Mouse (Mus musculus) embryonic facial prominence, embryonic 15.5 days (tissue): Measurements from ENCODE around the gene Tmem63b. TPM values are rescaled to one million over a fixed set of nuclear protein-coding genes. Genes with fewer than 3 reads are reported as not detected.

Source experiments
- ATAC-seq: fragments of 200-750 bp; cut with Nextera tagmentation; 2 replicates; pipeline ENCODE4 v1.8.0; 2017; ENCODE audit warnings: low read depth, moderate TSS enrichment; ENCODE audit not compliant: insufficient number of reproducible peaks, low FRiP score, low TSS enrichment
- H3K27ac ChIP-seq: fragments of 300-500 bp; sonication (generic); replicated peaks from 2 replicates; pipeline ENCODE4 v1.5.1; 2015; ENCODE audit warnings: mild to moderate bottlenecking, inconsistent platforms
- H3K27me3 ChIP-seq: fragments of 300-500 bp; sonication (generic); 2 replicates; pipeline ENCODE4 v1.6.1; 2015; ENCODE audit warnings: inconsistent platforms
- H3K36me3 ChIP-seq: fragments of 300-500 bp; sonication (generic); 2 replicates; pipeline ENCODE4 v1.6.1; 2015; ENCODE audit warnings: mild to moderate bottlenecking, inconsistent platforms
- H3K4me1 ChIP-seq: fragments of 300-500 bp; sonication (generic); 2 replicates; pipeline ENCODE4 v1.6.1; 2015; ENCODE audit warnings: inconsistent platforms
- H3K4me2 ChIP-seq: fragments of 300-500 bp; sonication (generic); replicated peaks from 2 replicates; pipeline ENCODE4 v1.6.1; 2015; ENCODE audit warnings: mild to moderate bottlenecking, inconsistent platforms
- H3K4me3 ChIP-seq: fragments of 300-500 bp; sonication (generic); replicated peaks from 2 replicates; pipeline ENCODE4 v1.5.1; 2015; ENCODE audit warnings: mild to moderate bottlenecking, inconsistent platforms
- H3K9ac ChIP-seq: fragments of 300-500 bp; sonication (generic); 2 replicates; pipeline ENCODE4 v1.6.1; 2015; ENCODE audit warnings: inconsistent platforms
- H3K9me3 ChIP-seq: fragments of 300-500 bp; sonication (generic); replicated peaks from 2 replicates; pipeline ENCODE4 v1.6.1; 2016; ENCODE audit warnings: inconsistent platforms
- WGBS: fragments of 180-500 bp; shearing (Covaris S2); methylation state at CpG from one replicate; pipeline ENCODE4 v1.1.7; 2015; 5-methylcytosine and 5-hydroxymethylcytosine counted together
- polyA plus RNA-seq: library from polyadenylated mRNA; unstranded; fragments of >200 nt; fragmentation: Nextera tagmentation; extraction: Ambion mirVana; gene quantifications from 2 replicates; pipeline ENCODE4 v1.2.1, GENCODE M21; 2015

Tmem63b gene
- polyA plus RNA-seq, 1 experiment from 2014 or later, result 52.4 TPM

GRCm38 (mm10) chr17:45727481-45727880 lies 40.8 kb upstream of the Tmem63b start:
- Histone ChIP-seq H3K4me2 (no peak overlapping the region), H3K27me3 (peaks cover 9% of the 10 kb centered on the region; the same call in 1 of the 2 replicates), H3K9me3 (no peaks in the 10 kb centered on the region), H3K36me3 (no peaks in the 10 kb centered on the region), H3K9ac (no peak overlapping the region), H3K27ac (no peak overlapping the region), H3K4me3 (no peak overlapping the region), H3K4me1 (peaks cover 19% of the 10 kb centered on the region)
- ATAC-seq, result no peak
- whole genome bisulfite sequencing, result 70% methylated on average over 2 of the region's 2 CpGs

DNA sequence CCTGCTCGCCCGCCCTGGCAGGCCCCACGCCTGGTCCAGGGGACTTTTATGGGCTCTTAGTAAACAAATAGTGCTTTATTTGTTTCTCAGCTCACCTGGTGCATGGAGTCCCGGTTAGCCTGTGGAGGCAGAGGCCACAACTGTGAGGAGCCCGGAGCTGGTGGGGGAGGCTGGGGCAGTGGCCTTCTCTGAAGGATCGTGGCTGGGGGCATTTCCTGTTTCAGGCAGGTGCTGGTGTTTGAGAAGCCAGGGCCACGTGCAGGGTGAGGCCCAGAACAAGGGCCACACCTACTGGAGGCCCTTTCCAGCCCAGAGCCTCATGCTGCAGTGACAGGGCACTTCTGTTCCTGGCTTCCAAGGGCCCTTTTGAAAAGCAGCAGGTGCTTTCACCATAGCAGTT lies 39.5 kb upstream of the Tmem63b start:
- peaks cover 14% of the 10 kb centered on the region for H3K4me1 ChIP-seq
- 0 out of 2 replicates have a peak, but pooled peaks cover 2% of the 10 kb centered on the region for H3K27me3 ChIP-seq
- H3K9ac ChIP-seq, result no peak overlapping the region
- no peak for ATAC-seq
- no peak overlapping the region for H3K4me2 ChIP-seq
- H3K36me3 ChIP-seq, result no peaks in the 10 kb centered on the region
- no peak overlapping the region for H3K27ac ChIP-seq
- WGBS, result 52% methylated on average over 7 of the region's 7 CpGs
- no peak overlapping the region for H3K4me3 ChIP-seq
- H3K9me3 ChIP-seq, result no peaks in the 10 kb centered on the region

GRCm38 (mm10) chr17:45724574-45724921 lies 37.8 kb upstream of the Tmem63b start:
- Histone ChIP-seq H3K4me2 (no peak overlapping the region), H3K27ac (no peak overlapping the region), H3K36me3 (no peaks in the 10 kb centered on the region), H3K9me3 (no peaks in the 10 kb centered on the region), H3K9ac (no peak overlapping the region), H3K4me3 (no peak overlapping the region), H3K27me3 (0 out of 2 replicates have a peak, but pooled peaks cover 1% of the 10 kb centered on the region), H3K4me1 (peaks cover 11% of the 10 kb centered on the region)
- 82% methylated on average over 10 of the region's 10 CpGs for WGBS
- no peak for ATAC-seq

- no peaks in the 10 kb centered on the region for H3K36me3 ChIP-seq
- 0 out of 2 replicates have a peak, but pooled peaks have one; percentile 41 for ATAC-seq
- 3% methylated on average over 25 of the region's 25 CpGs for WGBS
- H3K4me2 ChIP-seq, result peak overlapping the region; percentile 72
- peaks cover 11% of the 10 kb centered on the region for H3K4me1 ChIP-seq
- H3K4me3 ChIP-seq, result peak overlapping the region; percentile 53
- no peaks in the 10 kb centered on the region for H3K27me3 ChIP-seq
- H3K9me3 ChIP-seq, result no peaks in the 10 kb centered on the region
- peak overlapping the region; percentile 71 for H3K27ac ChIP-seq
- peak overlapping the region; percentile 47 for H3K9ac ChIP-seq
These were observed 37.2 kb upstream of the Tmem63b start for GRCm38 (mm10) chr17:45723732-45724573.

DNA sequence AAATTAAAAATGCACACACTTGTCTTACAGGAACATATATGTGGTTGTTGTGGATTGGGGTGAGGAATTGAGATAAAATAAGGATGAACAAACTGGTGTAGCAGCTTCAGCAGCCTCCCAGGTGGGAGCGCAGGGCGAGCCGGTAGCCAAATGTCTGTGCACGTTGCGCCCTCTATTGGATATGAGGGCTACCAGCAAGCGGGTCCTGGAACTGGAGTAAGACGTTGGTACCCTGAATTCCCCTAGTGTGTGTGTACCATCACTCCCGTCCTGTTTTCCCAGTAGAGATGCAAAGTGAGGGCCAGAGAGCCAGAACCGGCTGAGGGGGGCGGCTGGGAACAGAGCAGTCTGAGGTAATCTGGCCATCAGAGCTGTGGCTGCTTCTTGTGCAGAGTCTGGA lies 31.6 kb upstream of the Tmem63b start:
- Histone ChIP-seq H3K36me3 (no peaks in the 10 kb centered on the region), H3K27ac (no peak overlapping the region), H3K4me1 (peaks cover 4% of the 10 kb centered on the region), H3K9me3 (no peaks in the 10 kb centered on the region), H3K27me3 (no peaks in the 10 kb centered on the region), H3K9ac (no peak overlapping the region), H3K4me3 (no peak overlapping the region), H3K4me2 (no peak overlapping the region)
- ATAC-seq, result peak; percentile 53; the same call in 1 of the 2 replicates
- WGBS, result 7% methylated on average over 10 of the region's 10 CpGs

DNA sequence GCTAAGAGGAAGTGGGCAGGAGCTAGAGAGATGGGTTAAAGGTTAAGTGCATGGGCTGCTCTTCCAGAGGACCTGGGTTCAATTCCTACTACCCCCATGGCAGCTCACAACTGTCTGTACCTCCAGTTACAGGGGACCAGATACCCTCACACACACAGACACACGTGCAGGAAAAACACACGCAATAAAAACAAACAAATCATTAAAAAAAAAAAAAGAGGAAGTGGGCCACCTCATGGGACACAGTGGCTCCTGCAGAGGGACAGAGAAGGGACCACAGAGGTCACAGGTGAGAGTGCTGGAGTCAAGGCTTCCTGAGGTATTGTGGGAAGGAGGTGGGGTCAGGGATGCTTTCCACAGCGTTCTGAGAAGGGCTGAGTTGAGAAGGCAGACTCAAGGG lies 24.8 kb upstream of the Tmem63b start:
- WGBS, result 53% methylated on average over 3 of the region's 3 CpGs
- no peaks in the 10 kb centered on the region for H3K27me3 ChIP-seq
- H3K36me3 ChIP-seq, result no peaks in the 10 kb centered on the region
- no peak for ATAC-seq
- no peak overlapping the region for H3K27ac ChIP-seq
- H3K4me3 ChIP-seq, result no peak overlapping the region
- H3K9ac ChIP-seq, result no peak overlapping the region
- no peak overlapping the region for H3K4me2 ChIP-seq
- H3K4me1 ChIP-seq, result no peaks in the 10 kb centered on the region
- H3K9me3 ChIP-seq, result no peaks in the 10 kb centered on the region

DNA sequence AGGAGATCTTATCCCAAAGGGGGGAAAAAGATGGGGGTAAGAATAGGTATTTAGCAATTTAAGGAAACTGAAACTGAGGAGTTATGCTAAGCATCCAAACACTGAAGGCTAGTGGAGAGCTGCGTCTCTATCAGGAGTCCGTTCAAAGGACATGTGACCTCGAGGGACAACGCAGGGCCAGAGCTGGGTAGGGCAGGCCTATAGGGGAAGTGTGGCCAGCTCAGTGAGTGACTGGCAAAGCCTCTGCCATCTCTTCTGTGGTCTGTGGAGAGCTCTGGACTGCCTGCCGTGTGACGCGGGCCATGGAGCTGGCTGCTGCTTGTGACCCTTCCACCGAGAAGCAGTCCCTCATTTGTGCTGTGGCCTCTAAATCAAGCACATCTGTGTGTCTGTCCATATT lies 23.7 kb upstream of the Tmem63b start:
- ATAC-seq, result no peak
- 73% methylated on average over 8 of the region's 8 CpGs for WGBS
- Histone ChIP-seq H3K4me1 (no peaks in the 10 kb centered on the region), H3K27me3 (no peaks in the 10 kb centered on the region), H3K4me2 (no peak overlapping the region), H3K36me3 (no peaks in the 10 kb centered on the region), H3K4me3 (no peak overlapping the region), H3K27ac (no peak overlapping the region), H3K9ac (no peak overlapping the region), H3K9me3 (no peaks in the 10 kb centered on the region)

- WGBS, result 29% methylated on average over 3 of the region's 3 CpGs
- no peak overlapping the region for H3K4me2 ChIP-seq
- no peaks in the 10 kb centered on the region for H3K4me1 ChIP-seq
- H3K27ac ChIP-seq, result no peak overlapping the region
- ATAC-seq, result 0 out of 2 replicates have a peak, but pooled peaks have one; percentile 18
- no peaks in the 10 kb centered on the region for H3K9me3 ChIP-seq
- no peak overlapping the region for H3K4me3 ChIP-seq
- no peaks in the 10 kb centered on the region for H3K27me3 ChIP-seq
- H3K9ac ChIP-seq, result no peak overlapping the region
- H3K36me3 ChIP-seq, result no peaks in the 10 kb centered on the region
These were observed 23.1 kb upstream of the Tmem63b start for GRCm38 (mm10) chr17:45709829-45710228.

DNA sequence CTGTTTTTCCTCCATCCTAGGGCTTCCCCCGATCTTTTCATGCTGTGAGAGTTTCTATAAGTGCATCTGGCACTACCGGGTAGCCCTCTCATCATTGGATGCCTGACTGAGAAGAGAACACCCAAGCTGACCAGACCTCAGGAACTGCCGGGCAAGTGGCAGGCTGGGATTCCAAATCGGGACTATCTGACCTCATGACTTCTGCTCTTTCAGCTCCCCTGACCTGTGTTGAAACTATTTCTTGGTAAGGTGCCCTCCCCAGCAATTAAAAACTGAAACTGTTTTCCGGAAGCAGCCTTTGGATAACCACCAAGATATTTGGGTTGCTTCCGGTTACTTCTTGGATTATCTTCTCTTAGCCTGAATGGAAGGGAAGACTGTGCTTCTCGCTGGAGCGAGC lies 21.5 kb upstream of the Tmem63b start:
- ATAC-seq, result no peak
- no peak overlapping the region for H3K9ac ChIP-seq
- 82% methylated on average over 8 of the region's 8 CpGs for WGBS
- H3K4me2 ChIP-seq, result no peak overlapping the region
- H3K27ac ChIP-seq, result no peak overlapping the region
- no peaks in the 10 kb centered on the region for H3K27me3 ChIP-seq
- 0 out of 2 replicates have a peak, but pooled peaks cover 3% of the 10 kb centered on the region for H3K4me1 ChIP-seq
- no peaks in the 10 kb centered on the region for H3K36me3 ChIP-seq
- no peak overlapping the region for H3K4me3 ChIP-seq
- no peaks in the 10 kb centered on the region for H3K9me3 ChIP-seq

DNA sequence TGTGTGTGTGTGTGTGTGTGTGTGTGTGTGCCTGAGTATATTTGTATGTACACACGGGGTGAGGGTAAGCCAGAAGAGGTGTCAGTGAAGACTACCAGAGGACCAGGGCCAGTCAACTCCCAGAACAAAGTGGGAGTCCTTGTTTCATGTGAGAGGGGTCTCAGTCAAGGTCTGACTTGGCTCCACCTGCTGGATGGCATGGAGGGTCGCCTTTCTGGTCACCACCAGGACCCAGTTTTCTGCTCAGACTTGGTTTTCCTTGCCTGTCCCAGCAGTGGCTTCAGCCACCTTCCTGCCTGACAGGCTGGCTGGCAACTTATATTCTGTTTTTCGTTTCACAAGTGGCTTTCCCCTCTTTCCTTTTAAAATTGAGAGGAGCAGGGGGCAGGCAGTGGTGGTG lies 20.7 kb upstream of the Tmem63b start:
- no peaks in the 10 kb centered on the region for H3K27me3 ChIP-seq
- no peaks in the 10 kb centered on the region for H3K36me3 ChIP-seq
- H3K9ac ChIP-seq, result no peak overlapping the region
- no peak overlapping the region for H3K4me3 ChIP-seq
- ATAC-seq, result no peak
- H3K9me3 ChIP-seq, result no peaks in the 10 kb centered on the region
- no peak overlapping the region for H3K27ac ChIP-seq
- no peak overlapping the region for H3K4me2 ChIP-seq
- H3K4me1 ChIP-seq, result peaks cover 7% of the 10 kb centered on the region
- 39% methylated on average over 3 of the region's 3 CpGs for WGBS

GRCm38 (mm10) chr17:45706796-45707195 lies 20.1 kb upstream of the Tmem63b start:
- H3K4me2 ChIP-seq, result no peak overlapping the region
- no peaks in the 10 kb centered on the region for H3K9me3 ChIP-seq
- WGBS, result 64% methylated on average over 5 of the region's 5 CpGs
- H3K27ac ChIP-seq, result no peak overlapping the region
- peaks cover 8% of the 10 kb centered on the region for H3K4me1 ChIP-seq
- H3K9ac ChIP-seq, result no peak overlapping the region
- ATAC-seq, result no peak
- no peaks in the 10 kb centered on the region for H3K36me3 ChIP-seq
- no peaks in the 10 kb centered on the region for H3K27me3 ChIP-seq
- H3K4me3 ChIP-seq, result no peak overlapping the region

- no peak for ATAC-seq
These were observed 16.5 kb upstream of the Tmem63b start for GRCm38 (mm10) chr17:45703187-45703586.

More at GRCm38 (mm10) chr17:45703187-45703586, 16.5 kb upstream of the Tmem63b start:
- Histone ChIP-seq H3K4me3 (no peak overlapping the region), H3K27ac (0 out of 2 replicates have a peak overlapping the region, but pooled peaks have one; percentile 28), H3K9me3 (no peaks in the 10 kb centered on the region), H3K27me3 (no peaks in the 10 kb centered on the region), H3K9ac (no peak overlapping the region), H3K36me3 (peaks cover 6% of the 10 kb centered on the region; the same call in 1 of the 2 replicates), H3K4me2 (no peak overlapping the region), H3K4me1 (peaks cover 11% of the 10 kb centered on the region)
- WGBS, result 47% methylated on average over 7 of the region's 7 CpGs
